Mouse (Mus musculus): Measurements from ENCODE around the gene Gtf2h5.

Gene Gtf2h5

GRCm38 (mm10) chr17:6108175-6108574 is 28.6 kb downstream of the Gtf2h5 start:
- ATAC-seq (ENCODE audit: insufficient number of reproducible peaks, low FRiP score, low TSS enrichment), result no peak

DNA sequence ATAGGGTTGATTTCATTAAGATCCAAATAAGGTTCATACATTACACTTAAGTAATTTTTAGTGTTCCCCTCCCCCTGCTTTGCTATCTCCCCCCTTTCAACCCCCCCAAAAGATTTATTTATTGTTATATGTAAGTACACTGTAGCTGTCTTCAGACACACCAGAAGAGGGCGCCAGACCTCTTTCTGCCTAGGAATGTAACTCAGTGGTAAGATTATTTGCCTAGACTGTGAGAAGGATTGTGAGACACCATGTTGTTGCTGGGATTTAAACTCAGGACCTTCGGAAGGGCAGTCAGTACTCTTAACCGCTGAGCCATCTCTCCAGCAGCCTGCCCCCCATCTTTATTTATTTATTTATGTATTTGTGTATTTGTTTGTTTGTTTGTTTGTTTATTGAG is 31.4 kb downstream of the Gtf2h5 start:
- ATAC-seq (ENCODE audit: insufficient number of reproducible peaks, low FRiP score, low TSS enrichment), result no peak

DNA sequence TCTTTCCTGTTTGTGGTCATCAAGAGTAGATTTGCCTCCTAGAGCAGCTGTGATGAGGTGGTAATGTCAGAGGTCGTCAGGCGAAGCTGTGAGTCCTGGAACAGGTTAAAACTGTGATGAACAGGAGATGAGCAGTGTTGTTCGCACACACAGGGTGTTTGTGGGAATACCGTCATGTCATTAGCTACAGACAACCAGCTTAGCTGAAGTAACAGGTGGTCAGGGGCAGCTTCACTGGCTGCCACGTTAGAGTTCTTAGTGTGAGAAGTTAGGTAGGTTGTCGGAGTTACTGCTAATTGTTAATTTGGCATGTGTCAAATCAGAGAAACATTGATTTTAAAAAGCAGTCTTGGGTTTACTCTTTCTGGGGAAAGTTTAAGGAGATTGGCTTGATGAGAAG is 34.1 kb downstream of the Gtf2h5 start:
- ATAC-seq (ENCODE audit: insufficient number of reproducible peaks, low FRiP score, low TSS enrichment), result no peak

- ATAC-seq (ENCODE audit: insufficient number of reproducible peaks, low FRiP score, low TSS enrichment), result no peak
These were observed 35.5 kb downstream of the Gtf2h5 start for GRCm38 (mm10) chr17:6115085-6115484.

GRCm38 (mm10) chr17:6117148-6117725 is 37.7 kb downstream of the Gtf2h5 start:
- no peak for ATAC-seq (ENCODE audit: insufficient number of reproducible peaks, low FRiP score, low TSS enrichment)

GRCm38 (mm10) chr17:6117917-6118316 is 38.3 kb downstream of the Gtf2h5 start:
- ATAC-seq (ENCODE audit: insufficient number of reproducible peaks, low FRiP score, low TSS enrichment), result no peak

GRCm38 (mm10) chr17:6118861-6119260 is 39.3 kb downstream of the Gtf2h5 start:
- ATAC-seq (ENCODE audit: insufficient number of reproducible peaks, low FRiP score, low TSS enrichment), result peak; percentile 90

DNA sequence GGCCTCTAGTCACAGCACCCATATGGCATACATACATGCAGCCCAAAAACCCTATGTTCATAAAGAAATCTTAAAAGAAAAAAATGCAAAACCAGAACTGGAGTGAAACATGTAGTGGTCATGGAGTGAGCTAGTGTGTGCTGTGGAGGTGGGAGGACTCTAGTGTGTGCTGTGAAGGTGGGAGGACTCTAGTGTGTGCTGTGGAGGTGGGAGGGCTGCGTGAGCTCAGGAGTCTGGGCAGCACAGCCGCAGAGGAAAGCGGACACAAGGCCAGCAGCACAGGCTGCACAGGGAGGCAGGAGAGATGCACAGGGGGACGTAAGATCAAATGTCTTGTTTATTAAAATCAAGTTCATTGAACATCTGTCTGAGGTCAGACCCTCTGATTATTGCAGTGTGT is 44.2 kb downstream of the Gtf2h5 start:
- no peak for ATAC-seq (ENCODE audit: insufficient number of reproducible peaks, low FRiP score, low TSS enrichment)

DNA sequence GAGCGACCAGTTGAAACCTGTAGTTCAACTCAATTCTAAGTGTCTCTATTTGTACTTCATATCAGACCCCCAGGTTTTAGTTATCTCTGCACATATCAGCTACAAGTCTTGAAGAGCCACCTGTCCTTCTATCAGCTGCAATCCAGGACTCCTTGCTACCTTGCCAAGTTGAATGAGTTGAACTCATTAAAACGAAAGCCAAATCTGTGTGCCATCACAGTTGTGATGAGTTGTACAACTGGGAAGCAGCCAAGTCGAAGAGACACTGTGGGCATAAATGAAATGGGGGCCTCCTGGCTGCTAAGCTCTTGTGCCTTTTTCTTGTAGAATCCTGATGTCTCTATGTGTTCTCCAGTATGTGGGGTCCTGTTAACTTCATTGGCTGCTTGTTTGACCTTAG is 45.9 kb downstream of the Gtf2h5 start:
- no peak for ATAC-seq (ENCODE audit: insufficient number of reproducible peaks, low FRiP score, low TSS enrichment)

DNA sequence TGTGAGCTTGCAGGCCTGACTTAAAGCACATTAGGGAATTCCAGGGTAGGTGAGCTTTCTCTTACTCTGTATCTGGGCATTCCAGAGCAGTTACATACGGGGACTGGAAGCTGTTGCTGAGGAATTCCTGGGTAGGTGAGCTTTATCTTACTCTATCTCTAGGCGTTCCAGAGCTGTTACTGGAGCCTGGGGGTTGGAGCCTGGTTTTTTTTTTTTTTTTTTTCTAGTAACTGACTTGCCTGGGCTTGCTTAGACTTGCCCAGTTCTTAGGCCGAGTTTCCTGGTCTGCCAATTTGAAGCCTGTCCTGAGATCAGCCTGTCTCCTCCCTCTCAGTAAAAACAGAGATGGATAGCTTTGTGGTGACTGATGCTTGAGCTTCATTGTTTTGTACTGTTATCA is 48.5 kb downstream of the Gtf2h5 start:
- no peak for ATAC-seq (ENCODE audit: insufficient number of reproducible peaks, low FRiP score, low TSS enrichment)

- peak; percentile 92 for ATAC-seq (ENCODE audit: insufficient number of reproducible peaks, low FRiP score, low TSS enrichment)
These were observed 49.8 kb downstream of the Gtf2h5 start for GRCm38 (mm10) chr17:6129361-6129760.

DNA sequence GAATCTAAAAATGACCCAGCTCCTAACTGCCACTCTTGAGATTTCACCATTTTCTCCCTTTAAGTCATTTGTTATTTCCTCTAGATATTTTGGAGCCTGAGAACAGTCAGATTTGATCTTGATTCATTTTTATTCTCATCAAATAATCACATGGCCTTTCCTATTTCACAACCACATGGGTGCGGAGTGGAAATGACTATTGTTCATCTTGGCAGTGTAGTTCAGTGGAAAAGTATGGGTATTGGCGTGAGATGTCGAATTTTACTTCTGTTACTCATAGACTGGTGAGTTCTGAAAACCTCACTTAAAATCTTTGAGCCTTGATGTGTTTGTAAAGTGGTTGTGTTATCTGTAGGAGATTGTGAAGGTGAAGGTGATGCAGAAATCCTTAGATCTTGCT is 51.5 kb downstream of the Gtf2h5 start:
- ATAC-seq (ENCODE audit: insufficient number of reproducible peaks, low FRiP score, low TSS enrichment), result no peak

All from cerebellum, adult (tissue).